Mouse (Mus musculus) liver, postnatal 0 days (tissue): ENCODE results near the gene Stk10. TPM values are rescaled to one million over a fixed set of nuclear protein-coding genes. Genes with fewer than 3 reads are reported as not detected.

Source experiments
- ATAC-seq: fragments of 200-750 bp; cut with Nextera tagmentation; 2 replicates; pipeline ENCODE4 v1.8.0; 2017; ENCODE audit warnings: mild to moderate bottlenecking, moderate library complexity
- DNase-seq: peaks from one replicate; pipeline ENCODE4 v3.0.0-alpha.2; 2016
- H3K27ac ChIP-seq: fragments of 300-500 bp; sonication (generic); 2 replicates; pipeline ENCODE4 v1.5.1; 2014; ENCODE audit warnings: antibody characterized with exemption, moderate library complexity, mild to moderate bottlenecking, low read depth
- H3K27me3 ChIP-seq: fragments of 300-500 bp; sonication (generic); 2 replicates; pipeline ENCODE4 v1.6.1; 2014; ENCODE audit warnings: low read length, control low read depth, mixed read lengths; ENCODE audit not compliant: insufficient read depth
- H3K36me3 ChIP-seq: fragments of 300-500 bp; sonication (generic); replicated peaks from 2 replicates; pipeline ENCODE4 v1.6.1; 2014; ENCODE audit warnings: mild to moderate bottlenecking, control low read depth, low read length, moderate library complexity, mixed read lengths; ENCODE audit not compliant: insufficient read depth
- H3K4me1 ChIP-seq: fragments of 300-500 bp; sonication (generic); 2 replicates; pipeline ENCODE4 v1.6.1; 2014; ENCODE audit warnings: antibody characterized with exemption, mild to moderate bottlenecking, control low read depth; ENCODE audit not compliant: insufficient read depth
- H3K4me2 ChIP-seq: fragments of 300-500 bp; sonication (generic); 2 replicates; pipeline ENCODE4 v1.6.1; 2014; ENCODE audit warnings: low read depth, mild to moderate bottlenecking, low read length, moderate library complexity, mixed read lengths
- H3K4me3 ChIP-seq: fragments of 300-500 bp; sonication (generic); 2 replicates; pipeline ENCODE4 v1.5.1; 2014; ENCODE audit warnings: low read depth, low read length
- H3K9ac ChIP-seq: fragments of 300-500 bp; sonication (generic); replicated peaks from 2 replicates; pipeline ENCODE4 v1.6.1; 2014; ENCODE audit warnings: mild to moderate bottlenecking, moderate library complexity
- H3K9me3 ChIP-seq: fragments of 300-500 bp; sonication (generic); 2 replicates; pipeline ENCODE4 v1.6.1; 2016; ENCODE audit warnings: mild to moderate bottlenecking, control low read depth, low read length, mixed read lengths
- CTCF ChIP-seq: sonication (generic); IDR thresholded peaks from 2 replicates; pipeline ENCODE4 v1.5.1; 2016; ENCODE audit warnings: antibody characterized with exemption, low read depth
- EP300 ChIP-seq: IDR thresholded peaks from 2 replicates; pipeline ENCODE4 v1.6.1; 2016; ENCODE audit warnings: antibody characterized with exemption, low read depth, mild to moderate bottlenecking
- WGBS: fragments of 180-500 bp; shearing (Covaris S2); extraction: QIAGEN DNeasy Blood & Tissue Kit; methylation state at CpG from one replicate; pipeline ENCODE4 v1.1.7; 2014; ENCODE audit not compliant: insufficient replicate concordance; 5-methylcytosine and 5-hydroxymethylcytosine counted together
- polyA plus RNA-seq: library from polyadenylated mRNA; unstranded; fragments of >200 nt; fragmentation: Nextera tagmentation; extraction: Ambion mirVana; gene quantifications from 2 replicates; pipeline ENCODE4 v1.2.1, GENCODE M21; 2015

Gene Stk10
- polyA plus RNA-seq, 1 experiment from 2014 or later: 2.3 TPM

GRCm38 (mm10) chr11:32561465-32562355 lies 28.6 kb downstream of the Stk10 start:
- Histone ChIP-seq H3K9ac (no peak overlapping the region), H3K27ac (no peak overlapping the region), H3K4me1 (peaks cover 46% of the 10 kb centered on the region), H3K36me3 (no peaks in the 10 kb centered on the region), H3K4me2 (no peak overlapping the region), H3K27me3 (no peaks in the 10 kb centered on the region), H3K4me3 (no peak overlapping the region), H3K9me3 (no peaks in the 10 kb centered on the region)
- 53% methylated on average over 10 of the region's 10 CpGs for WGBS
- TF ChIP-seq EP300 (no peak), CTCF (0 out of 2 replicates have a peak, but pooled peaks have one; percentile 8)
- DNase-seq: no peak
- ATAC-seq: no peak

GRCm38 (mm10) chr11:32562706-32563105 lies 29.6 kb downstream of the Stk10 start:
- 49% methylated on average over 5 of the region's 5 CpGs for WGBS
- ATAC-seq (no peak), DNase-seq (no peak)
- Histone ChIP-seq H3K9ac (no peak overlapping the region), H3K9me3 (no peaks in the 10 kb centered on the region), H3K4me2 (no peak overlapping the region), H3K27me3 (no peaks in the 10 kb centered on the region), H3K36me3 (no peaks in the 10 kb centered on the region), H3K4me3 (no peak overlapping the region), H3K27ac (no peak overlapping the region), H3K4me1 (peaks cover 46% of the 10 kb centered on the region)
- no peak for TF ChIP-seq CTCF
- TF ChIP-seq EP300: no peak

- Histone ChIP-seq H3K4me2 (no peak overlapping the region), H3K36me3 (no peaks in the 10 kb centered on the region), H3K27ac (no peak overlapping the region), H3K9me3 (no peaks in the 10 kb centered on the region), H3K9ac (no peak overlapping the region), H3K27me3 (no peaks in the 10 kb centered on the region), H3K4me1 (peaks cover 43% of the 10 kb centered on the region), H3K4me3 (no peak overlapping the region)
- DNase-seq (no peak), ATAC-seq (peak; percentile 13; the same call in 1 of the 2 replicates)
- 40% methylated on average over 3 of the region's 3 CpGs for WGBS
- TF ChIP-seq CTCF (no peak), EP300 (no peak)
Measured at GRCm38 (mm10) chr11:32563660-32564059, 30.6 kb downstream of the Stk10 start.

- H3K36me3 ChIP-seq: no peaks in the 10 kb centered on the region
- no peak overlapping the region for H3K9ac ChIP-seq
- TF ChIP-seq CTCF: no peak
- TF ChIP-seq EP300: no peak
- H3K9me3 ChIP-seq: no peaks in the 10 kb centered on the region
- peaks cover 42% of the 10 kb centered on the region for H3K4me1 ChIP-seq
- H3K27ac ChIP-seq: peak overlapping the region; percentile 70
- H3K4me2 ChIP-seq: peak overlapping the region; percentile 23; the same call in 1 of the 2 replicates
- WGBS: 39% methylated on average over 4 of the region's 4 CpGs
- ATAC-seq (no peak), DNase-seq (no peak)
- H3K27me3 ChIP-seq: no peaks in the 10 kb centered on the region
- no peak overlapping the region for H3K4me3 ChIP-seq
Measured at GRCm38 (mm10) chr11:32564629-32565028, 31.5 kb downstream of the Stk10 start.

- Histone ChIP-seq H3K27ac (peak overlapping the region; percentile 70), H3K4me2 (peak overlapping the region; percentile 23; the same call in 1 of the 2 replicates), H3K36me3 (no peaks in the 10 kb centered on the region), H3K4me3 (no peak overlapping the region), H3K9ac (no peak overlapping the region), H3K4me1 (peaks cover 42% of the 10 kb centered on the region), H3K27me3 (no peaks in the 10 kb centered on the region), H3K9me3 (no peaks in the 10 kb centered on the region)
- TF ChIP-seq CTCF (no peak), EP300 (no peak)
- 32% methylated on average over 8 of the region's 8 CpGs for WGBS
- peak; percentile 42; the same call in 1 of the 2 replicates for ATAC-seq
- peak; percentile 39 for DNase-seq
Measured at GRCm38 (mm10) chr11:32565088-32565487, 32.0 kb downstream of the Stk10 start.

GRCm38 (mm10) chr11:32566184-32566583 lies 33.1 kb downstream of the Stk10 start:
- no peaks in the 10 kb centered on the region for H3K9me3 ChIP-seq
- no peak overlapping the region for H3K4me2 ChIP-seq
- no peak overlapping the region for H3K27ac ChIP-seq
- ATAC-seq (peak; percentile 61), DNase-seq (no peak)
- TF ChIP-seq EP300 (no peak), CTCF (no peak)
- H3K4me3 ChIP-seq: no peak overlapping the region
- 62% methylated on average over 6 of the region's 6 CpGs for WGBS
- H3K9ac ChIP-seq: no peak overlapping the region
- H3K27me3 ChIP-seq: no peaks in the 10 kb centered on the region
- no peaks in the 10 kb centered on the region for H3K36me3 ChIP-seq
- peaks cover 42% of the 10 kb centered on the region for H3K4me1 ChIP-seq
